Mouse (Mus musculus) embryo, embryonic 11 days (tissue): ENCODE results near the gene Zfp979.
"Not testable (repeated sequence)": the region's sequence is repeated elsewhere in the genome, so short reads cannot be mapped to it uniquely, and the experiment has no call there.

Experiments
- DNase-seq: peaks from one replicate; pipeline ENCODE4 v3.0.0-alpha.2; 2015

Gene Zfp979

DNA sequence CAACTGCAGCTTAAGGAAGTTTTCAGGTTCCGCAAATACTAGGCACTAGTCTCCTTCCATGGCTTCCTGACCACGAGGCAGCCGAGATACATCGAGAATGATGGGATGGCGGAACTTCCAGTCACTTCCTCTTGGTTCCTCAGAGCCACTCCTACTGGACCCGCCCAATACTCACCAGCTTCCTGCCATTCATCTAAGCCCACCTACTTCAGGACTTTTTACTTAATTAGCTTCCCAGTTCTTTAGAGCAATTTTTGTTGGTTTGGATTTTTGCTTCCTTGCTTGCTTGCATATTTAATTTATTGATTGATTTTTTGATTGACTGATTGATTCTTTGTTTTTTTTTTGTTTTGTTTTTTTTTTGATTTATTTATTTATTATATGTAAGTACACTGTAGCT lies at the start of gene Zfp979:
Gene Zfp979 (minus strand): TSS at position 101 of the 400 bp plus-strand sequence.
- DNase-seq: not testable (repeated sequence)

GRCm38 (mm10) chr4:147655245-147655644 lies 12.9 kb upstream of the Zfp979 start:
- not testable (repeated sequence) for DNase-seq

DNA sequence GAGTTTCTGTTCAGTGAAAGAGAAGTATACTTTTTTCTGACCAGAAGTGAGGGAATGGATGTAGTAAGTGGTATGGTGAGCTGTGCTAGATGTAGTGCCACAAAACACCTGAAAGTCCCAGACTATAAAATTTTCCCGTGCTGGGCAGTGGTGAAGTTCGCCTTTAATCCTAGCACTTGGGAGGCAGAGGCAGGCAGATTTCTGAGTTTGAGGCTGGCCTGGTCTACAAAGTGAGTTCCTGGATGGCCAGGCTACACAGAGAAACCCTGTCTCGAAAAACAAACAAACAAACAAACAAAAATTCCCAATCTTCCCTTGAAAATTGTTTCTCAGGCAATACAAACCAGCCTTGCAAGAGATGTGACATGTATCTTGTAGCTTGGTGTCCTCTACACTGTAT lies 5.1 kb upstream of the Zfp979 start:
- DNase-seq: not testable (repeated sequence)

DNA sequence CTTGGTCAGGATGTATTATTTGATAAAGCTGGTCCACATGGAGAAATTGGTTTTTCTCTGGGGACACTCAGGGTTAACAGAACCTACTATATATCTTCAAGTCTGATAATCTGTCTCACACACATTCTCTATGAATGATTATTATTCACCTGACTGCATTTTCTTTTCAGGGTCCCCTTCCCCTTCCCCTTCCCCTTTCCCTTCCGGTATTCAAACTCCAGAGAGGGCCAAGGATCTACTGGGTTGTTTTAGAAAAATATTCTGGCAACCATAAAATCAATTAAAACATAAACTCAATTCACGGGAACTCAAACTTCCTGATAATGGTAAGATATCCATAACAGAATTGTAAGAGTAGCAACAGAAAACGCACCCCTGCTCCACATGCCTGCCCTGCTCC lies 381 bp downstream of the Zfp979 start:
- not testable (repeated sequence) for DNase-seq

DNA sequence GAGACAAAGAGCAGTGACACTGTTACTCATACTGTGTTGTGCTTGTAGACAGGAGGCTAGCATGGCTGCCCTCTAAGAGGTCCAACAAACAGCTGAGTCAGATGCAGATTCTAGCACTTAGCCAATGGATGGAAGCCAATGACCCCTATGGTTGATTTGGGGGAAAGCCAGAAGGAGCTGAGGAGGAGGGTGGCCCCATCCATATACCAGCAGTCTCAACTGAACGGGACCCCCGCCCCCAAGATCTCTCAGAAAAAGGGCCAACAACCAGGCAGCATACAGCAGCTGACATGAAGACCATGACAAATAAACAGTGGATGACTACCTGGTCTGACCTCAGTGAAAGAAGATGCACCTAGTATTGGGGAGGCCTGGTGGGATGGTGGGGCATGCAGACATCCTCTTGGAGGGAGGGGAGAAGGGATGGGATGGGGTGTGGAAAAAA lies 8.5 kb downstream of the Zfp979 start:
- not testable (repeated sequence) for DNase-seq

DNA sequence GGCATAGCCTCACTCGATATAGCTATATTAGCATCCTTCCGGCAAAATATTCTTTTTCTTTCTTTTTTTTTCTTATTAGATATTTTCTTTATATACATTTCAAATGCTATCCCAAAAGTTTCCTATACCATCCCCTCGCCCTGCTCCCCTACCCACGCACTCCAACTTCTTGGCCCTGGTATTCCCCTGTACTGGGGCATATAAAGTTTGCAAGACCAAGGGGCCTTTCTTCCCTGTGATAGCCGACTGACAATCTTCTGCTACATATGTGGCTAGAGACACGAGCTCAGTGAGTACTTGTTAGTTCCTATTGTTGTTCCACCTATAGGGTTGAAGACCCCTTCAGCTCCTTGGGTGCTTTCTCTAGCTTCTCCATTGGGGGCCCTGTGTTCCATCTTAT lies 35.8 kb downstream of the Zfp979 start:
- not testable (repeated sequence) for DNase-seq

DNA sequence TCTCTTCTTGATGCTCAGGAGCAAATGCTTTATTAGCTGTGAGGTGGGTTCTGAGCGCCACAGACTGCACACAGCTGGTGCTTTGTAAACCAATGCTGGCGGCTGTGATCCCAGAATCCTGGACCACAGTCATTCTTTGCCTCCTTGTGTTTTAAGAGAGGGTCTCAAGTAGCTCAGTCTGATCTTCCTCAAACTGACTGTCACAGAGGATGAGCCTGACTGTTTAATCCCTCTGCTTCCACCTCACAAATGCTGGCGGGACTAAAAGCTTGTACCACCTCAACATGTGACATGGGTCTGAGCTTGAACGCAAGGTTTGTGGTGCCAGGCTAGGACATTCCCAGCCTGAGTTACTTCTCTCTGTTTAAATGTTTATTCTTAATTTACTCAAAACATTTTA lies 36.8 kb downstream of the Zfp979 start:
- DNase-seq: no peak

GRCm38 (mm10) chr4:147603806-147604205 lies 38.5 kb downstream of the Zfp979 start:
- no peak for DNase-seq

DNA sequence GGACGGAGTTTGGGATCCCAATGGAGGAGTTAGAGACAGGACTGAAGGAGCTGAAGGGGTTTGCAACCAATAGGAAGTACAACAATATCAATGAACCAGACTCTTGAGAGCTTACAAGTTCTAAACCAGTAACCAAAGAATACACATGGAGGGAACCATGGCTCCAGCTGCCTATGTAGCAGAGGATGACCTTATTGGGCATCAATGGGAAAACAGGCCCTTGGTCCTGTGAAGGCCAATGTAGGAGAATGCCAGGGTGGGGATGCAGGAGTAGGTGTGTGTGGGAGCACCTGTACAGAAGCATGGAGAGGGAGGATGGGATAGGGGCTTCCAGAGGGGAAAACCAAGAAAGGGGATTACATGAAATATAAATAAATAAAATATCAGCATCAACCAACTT lies 40.4 kb downstream of the Zfp979 start:
- no peak for DNase-seq

- DNase-seq: no peak
These were observed 43.5 kb downstream of the Zfp979 start for GRCm38 (mm10) chr4:147598831-147599230.

DNA sequence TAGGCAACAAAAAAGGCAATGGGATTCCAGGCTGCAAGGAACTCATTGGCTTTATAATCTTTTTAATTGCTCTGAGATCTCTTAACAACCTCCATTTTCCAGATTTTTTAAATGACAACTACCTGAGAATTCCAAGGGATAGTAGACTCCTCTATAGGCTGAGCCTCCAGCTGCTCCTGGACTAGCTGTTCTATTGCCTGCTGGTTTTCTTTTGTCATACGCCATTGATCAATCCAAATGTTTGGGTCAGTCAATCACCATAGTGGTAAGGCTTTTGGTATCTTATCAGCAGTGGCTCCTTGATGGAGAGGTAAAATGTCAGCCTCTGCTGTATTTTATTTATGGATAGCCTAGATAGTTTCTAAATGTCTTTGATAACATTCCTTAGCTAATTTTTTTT lies 44.6 kb downstream of the Zfp979 start:
- no peak for DNase-seq

DNA sequence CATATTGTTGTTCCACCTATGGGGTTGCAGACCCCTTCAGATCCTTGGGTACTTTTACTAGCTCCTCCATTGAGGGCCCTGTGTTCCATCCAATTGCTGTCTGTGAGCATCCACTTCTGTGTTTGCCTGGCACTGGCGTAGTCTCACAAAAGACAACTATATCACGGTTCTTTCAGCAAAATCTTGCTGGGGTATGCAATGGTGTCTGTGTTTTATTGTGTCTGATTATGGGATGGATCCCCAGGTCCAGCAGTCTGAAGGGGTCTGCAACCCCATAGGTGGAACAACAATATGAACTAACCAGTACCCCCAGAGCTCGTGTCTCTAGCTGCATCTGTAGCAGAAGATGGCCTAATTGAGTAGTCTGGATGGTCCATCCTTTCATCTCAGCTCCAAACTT lies 47.7 kb downstream of the Zfp979 start:
- not testable (repeated sequence) for DNase-seq

- DNase-seq: no peak
These were observed 55.5 kb downstream of the Zfp979 start for GRCm38 (mm10) chr4:147586511-147587473.

GRCm38 (mm10) chr4:147579371-147579770 lies 62.9 kb downstream of the Zfp979 start:
- not testable (repeated sequence) for DNase-seq

- DNase-seq: not testable (repeated sequence)
These were observed 71.2 kb downstream of the Zfp979 start for GRCm38 (mm10) chr4:147571156-147571555.

GRCm38 (mm10) chr4:147565426-147566220 lies 76.7 kb downstream of the Zfp979 start:
- no peak for DNase-seq
